Mouse (Mus musculus): ENCODE data around the gene Adgrl2.

The Adgrl2 gene

GRCm38 (mm10) chr3:148978541-148978940 lies 11.8 kb downstream of the Adgrl2 start:
- intact Hi-C loops (cut with DNase I): no loop called here

- intact Hi-C loops (cut with DNase I): no loop called here
Measured at GRCm38 (mm10) chr3:148977838-148978237, 12.5 kb downstream of the Adgrl2 start.

GRCm38 (mm10) chr3:148977124-148977529 lies 13.2 kb downstream of the Adgrl2 start:
- intact Hi-C loops (cut with DNase I): no loop called here

- intact Hi-C loops (cut with DNase I): no loop called here
Measured at GRCm38 (mm10) chr3:148971893-148972596, 18.3 kb downstream of the Adgrl2 start.

GRCm38 (mm10) chr3:148964991-148965605 lies 25.3 kb downstream of the Adgrl2 start:
- intact Hi-C loops (cut with DNase I): no loop called here

GRCm38 (mm10) chr3:148963381-148964044 lies 26.8 kb downstream of the Adgrl2 start:
- intact Hi-C loops (cut with DNase I): no loop called here

- intact Hi-C loops (cut with DNase I): no loop called here
Measured at GRCm38 (mm10) chr3:148961611-148962010, 28.7 kb downstream of the Adgrl2 start.

GRCm38 (mm10) chr3:148960751-148961289 lies 29.5 kb downstream of the Adgrl2 start:
- intact Hi-C loops (cut with DNase I): no loop called here

GRCm38 (mm10) chr3:148960215-148960614 lies 30.1 kb downstream of the Adgrl2 start:
- intact Hi-C loops (cut with DNase I): no loop called here

GRCm38 (mm10) chr3:148959327-148960025 lies 30.9 kb downstream of the Adgrl2 start:
- intact Hi-C loops (cut with DNase I): no loop called here

GRCm38 (mm10) chr3:148958714-148959113 lies 31.6 kb downstream of the Adgrl2 start:
- intact Hi-C loops (cut with DNase I): no loop called here

GRCm38 (mm10) chr3:148958185-148958584 lies 32.2 kb downstream of the Adgrl2 start:
- intact Hi-C loops (cut with DNase I): no loop called here

GRCm38 (mm10) chr3:148956887-148957286 lies 33.5 kb downstream of the Adgrl2 start:
- intact Hi-C loops (cut with DNase I): no loop called here

- intact Hi-C loops (cut with DNase I): no loop called here
Measured at GRCm38 (mm10) chr3:148949796-148950195, 40.6 kb downstream of the Adgrl2 start.

- intact Hi-C loops (cut with DNase I): no loop called here
Measured at GRCm38 (mm10) chr3:148947805-148948405, 42.5 kb downstream of the Adgrl2 start.

- intact Hi-C loops (cut with DNase I): no loop called here
Measured at GRCm38 (mm10) chr3:148947266-148947665, 43.1 kb downstream of the Adgrl2 start.

- intact Hi-C loops (cut with DNase I): no loop called here
Measured at GRCm38 (mm10) chr3:148945534-148945933, 44.8 kb downstream of the Adgrl2 start.

- intact Hi-C loops (cut with DNase I): no loop called here
Measured at GRCm38 (mm10) chr3:148939457-148939856, 50.9 kb downstream of the Adgrl2 start.

- intact Hi-C loops (cut with DNase I): no loop called here
Measured at GRCm38 (mm10) chr3:148935056-148935455, 55.3 kb downstream of the Adgrl2 start.

- intact Hi-C loops (cut with DNase I): no loop called here
Measured at GRCm38 (mm10) chr3:148934279-148934678, 56.1 kb downstream of the Adgrl2 start.

GRCm38 (mm10) chr3:148933160-148933559 lies 57.2 kb downstream of the Adgrl2 start:
- intact Hi-C loops (cut with DNase I): no loop called here

All from adrenal gland (tissue).